Mouse (Mus musculus) stomach, embryonic 15.5 days (tissue): ENCODE data around the gene Wdr91. TPM values are rescaled to one million over a fixed set of nuclear protein-coding genes. Genes with fewer than 3 reads are reported as not detected.

Source experiments
- ATAC-seq: fragments of 200-750 bp; cut with Nextera tagmentation; 2 replicates; pipeline ENCODE4 v1.8.0; 2017; ENCODE audit warnings: low read depth, moderate number of reproducible peaks, moderate TSS enrichment; ENCODE audit not compliant: insufficient read depth, low FRiP score
- H3K27ac ChIP-seq: fragments of 300-500 bp; sonication (generic); 2 replicates; pipeline ENCODE4 v1.5.1; 2015; ENCODE audit warnings: mild to moderate bottlenecking, inconsistent platforms
- H3K27me3 ChIP-seq: fragments of 300-500 bp; sonication (generic); replicated peaks from 2 replicates; pipeline ENCODE4 v1.6.1; 2015; ENCODE audit warnings: inconsistent platforms
- H3K36me3 ChIP-seq: fragments of 300-500 bp; sonication (generic); 2 replicates; pipeline ENCODE4 v1.6.1; 2015; ENCODE audit warnings: inconsistent platforms
- H3K4me1 ChIP-seq: fragments of 300-500 bp; sonication (generic); 2 replicates; pipeline ENCODE4 v1.6.1; 2015; ENCODE audit warnings: inconsistent platforms
- H3K4me2 ChIP-seq: fragments of 300-500 bp; sonication (generic); 2 replicates; pipeline ENCODE4 v1.6.1; 2015; ENCODE audit warnings: mild to moderate bottlenecking, inconsistent platforms
- H3K4me3 ChIP-seq: fragments of 300-500 bp; sonication (generic); replicated peaks from 2 replicates; pipeline ENCODE4 v1.5.1; 2015; ENCODE audit warnings: inconsistent platforms
- H3K9ac ChIP-seq: fragments of 300-500 bp; sonication (generic); 2 replicates; pipeline ENCODE4 v1.6.1; 2015; ENCODE audit warnings: inconsistent platforms
- H3K9me3 ChIP-seq: fragments of 300-500 bp; sonication (generic); 2 replicates; pipeline ENCODE4 v1.6.1; 2016; ENCODE audit warnings: inconsistent platforms
- WGBS: fragments of 180-500 bp; shearing (Covaris S2); methylation state at CpG from one replicate; pipeline ENCODE4 v1.1.7; 2015; 5-methylcytosine and 5-hydroxymethylcytosine counted together
- polyA plus RNA-seq: library from polyadenylated mRNA; unstranded; fragments of >200 nt; fragmentation: Nextera tagmentation; extraction: Ambion mirVana; gene quantifications from 2 replicates; pipeline ENCODE4 v1.2.1, GENCODE M21; 2015

The Wdr91 gene
- polyA plus RNA-seq, 1 experiment from 2014 or later, result 9.0 TPM

DNA sequence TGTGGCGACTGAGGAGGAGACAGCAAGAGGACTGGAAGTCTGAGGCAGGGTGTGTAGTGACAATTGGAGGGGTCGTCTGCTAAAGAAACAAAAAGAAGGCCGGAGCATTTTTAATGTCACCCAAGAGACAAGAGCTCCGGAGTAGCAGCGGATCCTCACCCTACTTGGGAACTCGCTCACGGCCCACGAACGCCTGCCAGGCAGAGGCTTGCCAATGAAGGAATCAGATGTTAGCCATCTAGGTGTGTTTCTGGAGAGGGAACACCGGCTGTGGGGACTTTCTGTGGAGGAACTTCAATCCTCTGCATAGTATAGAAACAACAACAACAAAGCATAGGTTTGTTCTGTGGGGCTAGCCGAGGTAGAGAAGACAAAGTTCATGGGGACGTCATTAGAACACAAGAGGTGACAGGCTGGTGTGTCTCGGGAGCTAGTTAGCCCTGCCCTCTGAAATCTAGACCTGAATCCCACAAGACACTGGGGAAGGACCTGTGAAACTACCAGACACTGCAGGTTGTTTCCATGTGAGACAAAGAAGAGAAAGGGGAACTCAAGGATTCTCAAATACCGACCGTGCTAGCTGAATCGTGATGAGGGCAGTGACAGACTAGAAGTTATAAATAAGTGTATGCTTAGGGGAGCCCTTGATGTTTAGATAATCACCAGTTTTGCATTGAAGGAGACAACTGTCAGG lies 43.2 kb downstream of the Wdr91 start:
- Histone ChIP-seq H3K27ac (no peak overlapping the region), H3K4me1 (peaks cover 33% of the 10 kb centered on the region), H3K36me3 (no peaks in the 10 kb centered on the region), H3K4me2 (no peak overlapping the region), H3K9me3 (no peaks in the 10 kb centered on the region), H3K4me3 (no peak overlapping the region), H3K27me3 (no peaks in the 10 kb centered on the region), H3K9ac (no peak overlapping the region)
- WGBS, result 74% methylated on average over 16 of the region's 16 CpGs
- no peak for ATAC-seq

DNA sequence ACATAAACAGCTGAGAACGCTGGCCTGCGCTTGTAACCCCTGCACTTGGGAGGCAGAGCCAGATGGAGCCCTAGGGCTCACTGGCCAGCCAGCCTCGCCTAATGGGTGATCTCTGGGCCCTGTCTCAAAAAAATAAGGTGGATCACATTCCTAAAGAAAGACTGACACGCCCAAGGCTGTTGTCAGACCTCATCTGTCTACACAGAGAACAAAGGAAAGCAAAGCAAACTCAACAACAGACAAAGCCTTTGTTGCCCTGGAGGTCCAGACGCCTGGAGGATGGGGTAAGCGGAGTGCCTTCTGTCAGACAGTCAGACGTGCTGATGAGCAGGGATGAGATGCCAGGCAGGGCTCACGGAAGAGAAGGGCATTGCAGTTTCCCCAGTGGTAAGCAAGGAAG lies 43.9 kb downstream of the Wdr91 start:
- Histone ChIP-seq H3K4me3 (no peak overlapping the region), H3K4me2 (no peak overlapping the region), H3K27ac (no peak overlapping the region), H3K9me3 (no peaks in the 10 kb centered on the region), H3K9ac (no peak overlapping the region), H3K4me1 (peaks cover 33% of the 10 kb centered on the region), H3K36me3 (no peaks in the 10 kb centered on the region), H3K27me3 (no peaks in the 10 kb centered on the region)
- 66% methylated on average over 8 of the region's 8 CpGs for WGBS
- no peak for ATAC-seq

DNA sequence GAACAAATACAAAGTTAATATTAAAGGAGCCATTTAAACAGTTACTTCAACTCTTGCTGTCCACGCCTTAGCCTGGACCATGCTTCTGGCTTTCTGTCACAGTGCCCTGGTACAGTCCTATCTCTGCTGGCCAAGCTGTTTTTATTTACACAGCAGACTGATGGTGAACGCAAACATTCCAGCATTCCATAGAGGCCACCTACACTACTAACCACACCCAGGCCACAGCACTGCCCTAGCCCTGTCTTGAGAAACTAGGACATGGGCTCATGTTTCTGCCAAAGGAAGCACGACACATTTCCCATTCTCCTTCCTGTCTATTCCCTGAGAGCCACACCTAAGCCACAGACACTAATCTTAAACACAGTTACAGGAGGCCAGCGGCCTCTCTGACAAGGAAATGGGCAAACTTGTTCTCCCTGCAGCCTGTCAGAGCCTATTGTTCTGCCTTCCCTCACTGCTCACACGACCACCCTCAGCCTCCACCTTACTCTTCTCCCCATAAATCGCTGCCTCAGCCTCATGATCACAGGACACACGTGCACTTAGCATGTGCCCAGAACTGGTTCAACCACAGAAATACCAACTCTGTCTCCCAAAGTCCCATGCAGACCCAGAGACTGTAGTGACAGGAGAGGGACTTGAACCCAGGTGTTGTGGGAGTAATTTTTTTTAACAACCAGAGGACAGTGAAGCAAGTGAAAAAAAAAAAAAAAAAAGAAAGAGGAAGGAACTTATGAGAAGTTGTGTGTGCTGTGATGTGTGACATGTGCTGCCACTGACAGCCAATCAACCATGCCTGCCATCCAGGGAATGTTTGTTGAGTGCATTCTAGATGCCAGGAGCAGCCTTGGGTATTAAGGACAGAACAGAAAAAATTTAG lies 44.7 kb downstream of the Wdr91 start:
- Histone ChIP-seq H3K36me3 (no peaks in the 10 kb centered on the region), H3K27ac (peak overlapping the region; percentile 59), H3K9ac (no peak overlapping the region), H3K4me1 (peaks cover 33% of the 10 kb centered on the region), H3K4me3 (no peak overlapping the region), H3K9me3 (no peaks in the 10 kb centered on the region), H3K27me3 (no peaks in the 10 kb centered on the region), H3K4me2 (no peak overlapping the region)
- peak; percentile 82 for ATAC-seq
- WGBS, result 48% methylated on average over 7 of the region's 7 CpGs

DNA sequence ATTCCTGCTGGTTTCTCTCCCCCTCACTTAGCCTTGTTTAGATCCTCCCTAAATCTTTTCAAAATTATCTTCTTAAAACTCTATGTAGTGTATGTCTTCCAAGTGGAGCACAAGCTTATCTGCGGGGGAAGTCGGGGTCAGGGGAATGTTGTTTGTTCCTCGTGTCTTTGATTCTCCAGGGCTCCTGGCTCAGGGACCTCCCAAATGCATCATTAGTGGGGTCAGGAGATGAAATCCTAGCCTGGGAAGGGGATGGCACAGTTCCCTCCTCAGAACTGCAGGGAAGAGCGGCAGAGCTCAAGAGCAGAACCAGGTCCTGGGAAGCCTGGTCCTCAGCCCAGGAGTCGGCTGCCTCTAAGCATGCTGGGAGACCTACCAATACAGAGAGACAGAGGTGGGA lies 45.5 kb downstream of the Wdr91 start:
- Histone ChIP-seq H3K27me3 (no peaks in the 10 kb centered on the region), H3K4me1 (peaks cover 33% of the 10 kb centered on the region), H3K9me3 (no peaks in the 10 kb centered on the region), H3K4me3 (no peak overlapping the region), H3K9ac (no peak overlapping the region), H3K4me2 (no peak overlapping the region), H3K27ac (0 out of 2 replicates have a peak overlapping the region, but pooled peaks have one; percentile 59), H3K36me3 (no peaks in the 10 kb centered on the region)
- 40% methylated on average over 5 of the region's 5 CpGs for WGBS
- ATAC-seq, result no peak

DNA sequence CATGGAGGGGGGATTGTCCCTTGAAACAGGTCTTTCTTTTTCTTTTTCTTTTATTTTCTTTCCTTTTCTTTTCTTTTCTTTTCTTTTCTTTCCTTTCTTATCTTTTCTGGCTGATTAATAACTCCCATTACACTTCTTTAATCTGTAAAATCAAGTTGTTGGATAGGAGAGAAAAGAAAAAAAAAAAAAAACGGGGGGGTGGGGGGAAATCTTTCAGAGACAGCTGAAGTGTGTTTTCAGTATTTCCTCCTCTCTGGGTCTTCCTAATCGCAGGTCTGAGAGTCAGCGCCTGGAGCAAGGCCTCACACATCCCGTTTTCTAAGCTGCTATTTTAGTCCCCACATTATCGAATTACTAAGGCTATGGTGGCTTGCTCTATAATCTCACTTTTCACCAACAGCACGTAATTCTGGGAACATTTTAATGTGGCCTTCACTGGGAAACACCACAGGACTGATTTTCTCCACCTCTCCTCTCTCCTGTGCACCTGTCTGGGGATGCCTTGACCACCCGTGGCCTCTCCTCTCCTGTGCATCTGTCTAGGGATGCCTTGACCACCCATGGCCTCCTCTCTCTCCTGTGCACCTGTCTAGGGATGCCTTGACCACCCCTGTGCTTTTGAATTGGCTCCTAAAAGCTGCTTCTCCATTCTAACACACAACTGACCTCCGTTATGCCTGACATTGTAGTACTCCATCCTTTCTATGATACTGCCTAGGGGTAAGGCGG lies 46.7 kb downstream of the Wdr91 start:
- Histone ChIP-seq H3K4me3 (no peak overlapping the region), H3K36me3 (no peaks in the 10 kb centered on the region), H3K27ac (no peak overlapping the region), H3K4me1 (peaks cover 27% of the 10 kb centered on the region), H3K4me2 (no peak overlapping the region), H3K9ac (no peak overlapping the region), H3K9me3 (no peaks in the 10 kb centered on the region), H3K27me3 (no peaks in the 10 kb centered on the region)
- no peak for ATAC-seq
- 61% methylated on average over 9 of the region's 9 CpGs for WGBS

DNA sequence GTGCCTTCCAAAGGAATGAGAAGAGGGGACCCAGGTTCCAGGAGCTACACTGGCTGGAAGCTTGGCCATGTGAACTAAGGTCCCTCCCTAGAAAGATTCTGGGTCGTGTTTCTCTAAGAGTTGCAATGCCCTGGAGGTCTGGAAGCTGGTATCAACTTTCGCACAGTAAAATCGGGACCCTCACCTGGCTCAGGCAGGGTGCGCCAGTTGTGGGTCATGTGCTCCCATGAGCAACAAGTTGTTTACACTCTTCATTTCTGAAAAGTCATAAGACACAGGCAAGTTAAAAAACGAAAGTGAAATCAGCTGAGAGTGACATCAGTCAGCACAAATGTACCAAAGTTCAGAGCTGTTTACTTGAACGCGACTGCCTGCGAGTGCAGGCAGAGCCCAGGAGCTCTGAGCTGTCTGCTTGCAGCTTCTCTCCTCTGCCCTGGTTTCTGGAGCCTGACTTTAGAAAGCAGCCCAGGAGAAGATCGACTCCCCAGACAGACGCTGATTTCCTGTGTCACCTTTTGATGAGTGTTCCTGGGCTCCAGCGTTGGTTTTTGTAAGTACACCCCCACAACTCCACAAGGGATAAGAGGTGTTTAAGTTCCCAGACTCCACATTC lies 47.8 kb downstream of the Wdr91 start, which contains the start of gene Tmem140:
Tmem140 (plus strand) TSS at position 356 of the 613 bp plus-strand sequence.
- WGBS, result 20% methylated on average over 11 of the region's 11 CpGs
- Histone ChIP-seq H3K9ac (no peak within 1 kb of the TSS), H3K36me3 (no peaks in the 10 kb centered on the region), H3K4me2 (peak within 1 kb of the TSS; percentile 51), H3K9me3 (no peaks in the 10 kb centered on the region), H3K27me3 (no peaks in the 10 kb centered on the region), H3K4me3 (peak within 1 kb of the TSS; percentile 33), H3K4me1 (peaks cover 27% of the 10 kb centered on the region), H3K27ac (peak within 1 kb of the TSS; percentile 31; the same call in 1 of the 2 replicates)
- ATAC-seq, result 0 out of 2 replicates have a peak, but pooled peaks have one; percentile 15

DNA sequence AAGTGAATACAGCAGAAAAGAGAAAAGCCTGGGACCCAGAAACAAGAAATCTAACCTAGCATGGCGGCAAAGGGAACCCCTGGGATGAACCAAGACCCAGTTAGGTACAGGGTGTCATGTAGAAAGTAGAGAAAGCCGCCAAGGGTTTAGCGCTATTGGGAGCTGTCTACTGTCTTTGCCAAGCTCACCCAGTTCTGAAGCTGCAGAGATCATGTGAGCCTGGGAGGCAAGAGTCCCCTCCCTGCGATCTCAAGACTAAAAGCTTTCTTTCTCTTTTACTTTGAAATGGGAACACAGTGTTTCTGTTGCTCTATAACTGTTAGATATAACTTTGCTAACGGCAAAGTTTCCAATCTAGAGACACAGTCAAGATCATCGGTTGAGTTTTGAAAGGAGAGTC lies 48.3 kb downstream of the Wdr91 start:
- H3K36me3 ChIP-seq, result no peaks in the 10 kb centered on the region
- H3K27ac ChIP-seq, result peak overlapping the region; percentile 31; the same call in 1 of the 2 replicates
- H3K4me3 ChIP-seq, result peak overlapping the region; percentile 33; the same call in 1 of the 2 replicates
- H3K9ac ChIP-seq, result no peak overlapping the region
- no peaks in the 10 kb centered on the region for H3K27me3 ChIP-seq
- peaks cover 25% of the 10 kb centered on the region for H3K4me1 ChIP-seq
- peak overlapping the region; percentile 51 for H3K4me2 ChIP-seq
- ATAC-seq, result no peak
- H3K9me3 ChIP-seq, result no peaks in the 10 kb centered on the region
- 84% methylated on average over 6 of the region's 6 CpGs for WGBS

DNA sequence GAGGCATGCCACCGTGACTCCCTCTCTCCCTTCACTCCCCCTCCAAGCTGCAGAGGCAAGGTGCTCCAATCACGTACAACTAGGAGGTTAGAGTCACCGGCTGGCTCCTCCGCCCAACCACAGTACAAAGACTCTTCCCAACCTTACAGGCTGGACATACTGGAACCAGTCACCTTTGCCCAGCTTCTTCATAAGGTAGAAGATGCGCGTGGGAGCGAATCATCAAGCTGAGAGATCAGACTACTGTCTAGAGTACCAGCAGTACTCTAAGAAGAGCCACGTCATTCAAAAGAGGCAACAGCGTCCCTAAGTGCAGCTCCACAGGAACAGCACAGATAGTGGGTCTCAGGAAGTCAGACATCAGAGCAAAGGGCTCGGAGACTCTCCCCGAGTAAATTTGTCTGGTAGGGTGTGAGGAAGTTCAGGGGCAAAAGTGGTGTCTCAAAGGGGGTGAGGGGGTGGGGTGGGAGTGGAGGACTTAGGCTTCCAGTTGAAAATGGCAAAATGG lies 49.1 kb downstream of the Wdr91 start:
- no peaks in the 10 kb centered on the region for H3K36me3 ChIP-seq
- H3K4me3 ChIP-seq, result no peak overlapping the region
- H3K4me1 ChIP-seq, result peaks cover 20% of the 10 kb centered on the region
- H3K9me3 ChIP-seq, result no peaks in the 10 kb centered on the region
- WGBS, result 85% methylated on average over 11 of the region's 11 CpGs
- H3K27ac ChIP-seq, result no peak overlapping the region
- H3K9ac ChIP-seq, result no peak overlapping the region
- no peak overlapping the region for H3K4me2 ChIP-seq
- ATAC-seq, result no peak
- H3K27me3 ChIP-seq, result no peaks in the 10 kb centered on the region

DNA sequence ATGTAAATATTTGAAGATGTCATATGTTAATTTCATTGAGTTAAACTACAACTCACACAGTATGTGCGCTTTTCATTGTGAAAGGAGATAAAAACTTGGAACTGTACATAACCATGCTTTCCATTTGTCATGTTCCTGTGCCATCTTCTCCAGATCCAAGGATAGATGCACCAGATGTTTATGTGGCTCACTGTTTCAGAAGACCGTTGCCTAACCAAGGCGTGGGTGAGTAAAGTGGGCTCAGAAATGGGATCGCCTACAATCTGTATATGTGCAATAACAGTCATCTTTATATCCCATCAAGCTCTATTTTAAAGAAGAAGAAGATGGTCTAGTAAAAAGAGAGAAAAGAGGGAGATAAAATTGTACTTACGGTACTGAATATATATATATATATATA lies 78.3 kb downstream of the Wdr91 start:
- no peaks in the 10 kb centered on the region for H3K4me1 ChIP-seq
- WGBS, result 93% methylated on average over 5 of the region's 5 CpGs
- H3K4me2 ChIP-seq, result no peak overlapping the region
- no peak overlapping the region for H3K27ac ChIP-seq
- no peaks in the 10 kb centered on the region for H3K9me3 ChIP-seq
- H3K4me3 ChIP-seq, result no peak overlapping the region
- no peak overlapping the region for H3K9ac ChIP-seq
- no peaks in the 10 kb centered on the region for H3K36me3 ChIP-seq
- no peaks in the 10 kb centered on the region for H3K27me3 ChIP-seq
- ATAC-seq, result no peak
